Mouse (Mus musculus) macrophage (primary cell): ENCODE results near the gene Prl7b1. TPM values are rescaled to one million over a fixed set of nuclear protein-coding genes. Genes with fewer than 3 reads are reported as not detected.

Experiments used
- H3K27ac ChIP-seq: fragments of 350-480 bp; formaldehyde crosslinking; 2 replicates; pipeline ENCODE4 v1.9.0; 2021
- H3K36me3 ChIP-seq: fragments of 350-480 bp; formaldehyde crosslinking; 2 replicates; pipeline ENCODE4 v1.9.0; 2021; ENCODE audit errors: inconsistent target
- H3K4me3 ChIP-seq: fragments of 350-480 bp; formaldehyde crosslinking; 2 replicates; pipeline ENCODE4 v1.9.0; 2021; ENCODE audit errors: inconsistent target
- H3K79me2 ChIP-seq: fragments of 350-480 bp; formaldehyde crosslinking; 2 replicates; pipeline ENCODE4 v1.9.0; 2021; ENCODE audit errors: inconsistent target
- WGBS: methylation state at CpG from one replicate; pipeline ENCODE4 v1.1.7; 2026; ENCODE audit warnings: inconsistent platforms; ENCODE audit not compliant: missing documents; 5-methylcytosine and 5-hydroxymethylcytosine counted together
- polyA plus RNA-seq: library from polyadenylated mRNA; stranded (reverse); fragments of 250-400 nt; gene quantifications from 3 replicates; pipeline ENCODE4 v1.2.4, GENCODE M21; 2018; ENCODE audit warnings: inconsistent platforms
- total RNA-seq, 78 experiments: library from RNA; depleted of rRNA; stranded (reverse); fragments of 250-400 nt; gene quantifications; 1 replicate in 9 of 78; 2 replicates in 24 of 78; 3 replicates in 43 of 78; 4 replicates in 2 of 78; pipeline ENCODE4 v1.2.4; 2018; ENCODE audit warnings: inconsistent platforms in 56 of 78

The Prl7b1 gene
- total RNA-seq (2018; cell fraction: chromatin; rRNA removed): not detected
- total RNA-seq (2018; cell fraction: cytosol; rRNA removed): not detected
- total RNA-seq (2018; cell fraction: nucleus; rRNA removed): not detected
- not detected in 3 replicates for polyA plus RNA-seq

GRCm38 (mm10) chr13:27610482-27610881 lies at the start of gene Prl7b1:
Prl7b1 (minus strand) TSS chr13:27610582.
- Histone ChIP-seq H3K79me2 (no peaks in the 10 kb centered on the region), H3K27ac (no peak within 1 kb of the TSS), H3K4me3 (no peak within 1 kb of the TSS), H3K36me3 (no peaks in the 10 kb centered on the region)
- WGBS: 67% methylated on average over 4 of the region's 4 CpGs

- Histone ChIP-seq H3K36me3 (no peaks in the 10 kb centered on the region), H3K79me2 (no peaks in the 10 kb centered on the region)
- WGBS: 93% methylated on average over 3 of the region's 3 CpGs
Observed at GRCm38 (mm10) chr13:27642393-27642792, 32.0 kb upstream of the Prl7b1 start, which contains the start of gene Prl7a1. Prl7a1 (minus strand) TSS chr13:27642493.

GRCm38 (mm10) chr13:27582071-27582470 lies 28.3 kb downstream of the Prl7b1 start, which contains the start of gene Prl8a1:
Prl8a1 (minus strand) TSS chr13:27582171.
- Histone ChIP-seq H3K27ac (no peak within 1 kb of the TSS), H3K36me3 (no peaks in the 10 kb centered on the region), H3K4me3 (no peak within 1 kb of the TSS), H3K79me2 (no peaks in the 10 kb centered on the region)
- WGBS: 86% methylated on average over 2 of the region's 2 CpGs

More at GRCm38 (mm10) chr13:27642393-27642792, 32.0 kb upstream of the Prl7b1 start, which contains the start of gene Prl7a1:
- no peak within 1 kb of the TSS for H3K4me3 ChIP-seq
- H3K27ac ChIP-seq: no peak within 1 kb of the TSS

- WGBS: 79% methylated on average over 2 of the region's 2 CpGs
- H3K36me3 ChIP-seq: no peaks in the 10 kb centered on the region
- no peak within 1 kb of the TSS for H3K27ac ChIP-seq
- no peak within 1 kb of the TSS for H3K4me3 ChIP-seq
- H3K79me2 ChIP-seq: no peaks in the 10 kb centered on the region
Observed at GRCm38 (mm10) chr13:27564506-27564905, 45.9 kb downstream of the Prl7b1 start, which contains the start of gene Prl8a9. Prl8a9 (minus strand) TSS chr13:27564606.

GRCm38 (mm10) chr13:27553336-27553735 lies 57.0 kb downstream of the Prl7b1 start:
- no peak overlapping the region for H3K27ac ChIP-seq
- no peaks in the 10 kb centered on the region for H3K36me3 ChIP-seq
- H3K4me3 ChIP-seq: no peak overlapping the region
- H3K79me2 ChIP-seq: no peaks in the 10 kb centered on the region

Other genes with a start within 250 kb of the Prl7b1 start
- not detected in 3 replicates for gene Prl2b1, start 219.7 kb downstream of the Prl7b1 start, polyA plus RNA-seq
- gene Prl8a6, start 171.9 kb downstream of the Prl7b1 start, polyA plus RNA-seq: not detected in 3 replicates
- not detected in 3 replicates for gene Prl8a8, start 97.4 kb downstream of the Prl7b1 start, polyA plus RNA-seq
- not detected in 3 replicates for gene Prl8a9, start 46.0 kb downstream of the Prl7b1 start, polyA plus RNA-seq
- not detected in 3 replicates for gene Prl8a1, start 28.4 kb downstream of the Prl7b1 start, polyA plus RNA-seq
- gene Prl7a1, start 31.9 kb upstream of the Prl7b1 start, polyA plus RNA-seq: not detected in 3 replicates
- gene Prl7a2, start 57.5 kb upstream of the Prl7b1 start, polyA plus RNA-seq: not detected in 3 replicates
- gene Prl7d1, start 106.2 kb upstream of the Prl7b1 start, polyA plus RNA-seq: not detected in 3 replicates
- not detected in 3 replicates for gene Prl7c1, start 170.2 kb upstream of the Prl7b1 start, polyA plus RNA-seq
- gene Prl2a1, start 191.1 kb upstream of the Prl7b1 start, polyA plus RNA-seq: not detected in 3 replicates
- gene Prl2c1, start 238.8 kb upstream of the Prl7b1 start, polyA plus RNA-seq: not detected in 3 replicates